Comparison of ENCODE assay signal across 25 mouse cellular contexts in genomic region chr11:35282001-35282632, GRCm38 (mm10).
DNase-seq lines count a peak whose midpoint lies in the region; ATAC-seq and TF ChIP-seq lines count a peak whose summit lies in the region.
"Had no signal": no experiment of that assay in that cellular context is flagged by ENCODE, and none has a peak within 500 bp of the region (broad histone marks: within the 10 kb centered on the region; RNA-seq: fewer than 3 reads in every experiment).

No protein-coding gene starts in this region.

- TF ChIP-seq POLR2A in lung, adult 2 months (IDR thresholded peaks at IDR 0.05; ENCODE audit: borderline replicate concordance, extremely low read depth, low read depth, low read length), result no peak

- peak overlapping the region; percentile 71; the same call in 1 of the 2 replicates for H3K27ac ChIP-seq in heart, embryonic 15.5 days
- H3K27ac ChIP-seq in left cerebral cortex, adult 2 months, result peak overlapping the region; percentile 83
- H3K27ac ChIP-seq: forebrain, embryonic 12.5 days; hindbrain, postnatal 0 days; midbrain, embryonic 12.5 days; neural tube, embryonic 13.5 days had no signal

- no peak overlapping the region for H3K9ac ChIP-seq in heart, embryonic 15.5 days
- H3K9ac ChIP-seq: liver, postnatal 0 days; midbrain, embryonic 12.5 days had no signal

- H3K4me1 ChIP-seq in heart, embryonic 15.5 days (replicated peaks), result peaks cover 52% of the 10 kb centered on the region
- no peaks in the 10 kb centered on the region for H3K4me1 ChIP-seq in lung, adult 2 months (ENCODE audit: control insufficient read depth, insufficient read depth, low read length)

- no peaks in the 10 kb centered on the region for H3K9me3 ChIP-seq in heart, embryonic 15.5 days (replicated peaks)
- H3K9me3 ChIP-seq: forebrain, embryonic 12.5 days; midbrain, embryonic 12.5 days; neural tube, embryonic 13.5 days had no signal

- no peak for ATAC-seq in heart, embryonic 15.5 days (replicated peaks; ENCODE audit: insufficient number of reproducible peaks, insufficient read depth, low FRiP score, low read depth)
- ATAC-seq: intestine, postnatal 0 days; liver, postnatal 0 days; Patski had no signal

- H3K27me3 ChIP-seq in heart, embryonic 15.5 days, result no peaks in the 10 kb centered on the region
- H3K27me3 ChIP-seq: Patski had no signal

- H3K4me2 ChIP-seq in heart, embryonic 15.5 days, result no peak overlapping the region

- no peaks in the 10 kb centered on the region for H3K36me3 ChIP-seq in heart, embryonic 15.5 days
- H3K36me3 ChIP-seq: forebrain, embryonic 12.5 days; midbrain, embryonic 12.5 days; neural tube, embryonic 13.5 days had no signal

- 54% methylated on average over 5 of the region's 5 CpGs for WGBS in heart, embryonic 15.5 days
- 73% methylated on average over 5 of the region's 5 CpGs for WGBS in lung, adult 2 months

- intact Hi-C loops in left cerebral cortex, adult 2 months (cut with DNase I), result loop anchor here (5.0 kb wide), 1 partner anchor 160 kb away; the partner anchor contains the start of gene Slit3
- intact Hi-C loops in left cerebral cortex, postnatal 10 days (cut with DNase I), result no loop called here

- DNase-seq in heart, adult 18-20 months, result no peak
- no peak for DNase-seq in left cerebral cortex, adult 2 months (ENCODE audit: extremely low spot score in 1 of 2, low spot score in 2 of 2)
- DNase-seq in left cerebral cortex, postnatal 10 days (ENCODE audit: extremely low spot score in 1 of 2, low spot score in 2 of 2), result no peak
- DNase-seq in brain, adult 2 months (ENCODE audit: low read depth, low spot score), result peak; percentile 64
- peak; percentile 63 for DNase-seq in fibroblast of lung, adult 2 months (ENCODE audit: low read depth)
- no peak for DNase-seq in spleen, postnatal 10 days (ENCODE audit: low spot score in 2 of 2)
- DNase-seq in lung, adult 2 months, result no peak
- DNase-seq: adrenal gland, postnatal 10 days; cerebellum, adult 9-11 months; gastrocnemius, postnatal 10 days; heart, adult 11 months; heart, postnatal 4 days; kidney, postnatal 14 days; layer of hippocampus, adult 9-11 months; liver; liver, postnatal 0 days; lung, postnatal 4 days; spleen, adult 18-20 months had no signal

- no peak overlapping the region for H3K4me3 ChIP-seq in heart, embryonic 15.5 days
- no peak overlapping the region for H3K4me3 ChIP-seq in left cerebral cortex, adult 2 months
- H3K4me3 ChIP-seq in lung, adult 2 months (replicated peaks; ENCODE audit: extremely low read depth, low read depth, low read length), result no peak overlapping the region
- H3K4me3 ChIP-seq: forebrain, embryonic 12.5 days; midbrain, embryonic 12.5 days; neural tube, embryonic 13.5 days had no signal

- no peak for TF ChIP-seq CTCF in left cerebral cortex, adult 2 months (IDR thresholded peaks at IDR 0.05)
- no peak for TF ChIP-seq CTCF in lung, adult 2 months (IDR thresholded peaks at IDR 0.05; ENCODE audit: insufficient read depth, low read length)

Comparison
In these comparisons a context has a peak if more than half of its experiments do, and no peak if none do; other contexts are left out.
1. DNase-seq: peak in brain, adult 2 months (single experiment) and fibroblast of lung, adult 2 months (single experiment); none in heart, adult 18-20 months (0 of 2), left cerebral cortex, adult 2 months (0 of 2), left cerebral cortex, postnatal 10 days (0 of 2), spleen, postnatal 10 days (0 of 2) and lung, adult 2 months (single experiment).